Mouse (Mus musculus) megakaryocyte, embryonic 14.5 days (primary cell): ENCODE results near the gene Pnpla2. TPM values are rescaled to one million over a fixed set of nuclear protein-coding genes. Genes with fewer than 3 reads are reported as not detected.

Experiments
- H3K27me3 ChIP-seq: replicated peaks from 2 replicates; pipeline ENCODE3; 2012; ENCODE audit warnings: inconsistent platforms
- H3K36me3 ChIP-seq: replicated peaks from 2 replicates; pipeline ENCODE3; 2012; ENCODE audit warnings: low read length, inconsistent platforms, mixed read lengths
- H3K4me1 ChIP-seq: 2 replicates; pipeline ENCODE4 v1.6.1; 2012; ENCODE audit warnings: inconsistent platforms
- H3K4me3 ChIP-seq: replicated peaks from 2 replicates; pipeline ENCODE3; 2012; ENCODE audit warnings: moderate library complexity, mild to moderate bottlenecking, inconsistent platforms
- H3K9me3 ChIP-seq: 2 replicates; pipeline ENCODE4 v1.6.1; 2012; ENCODE audit warnings: inconsistent platforms
- FLI1 ChIP-seq: IDR thresholded peaks from 2 replicates; pipeline ENCODE4 v1.6.1; 2012; ENCODE audit warnings: low read length, inconsistent platforms, mixed read lengths
- GATA1 ChIP-seq: IDR thresholded peaks from 3 replicates; pipeline ENCODE4 v1.6.1; 2012; ENCODE audit warnings: mixed read lengths, low read length, inconsistent platforms, borderline replicate concordance
- polyA plus RNA-seq: library from polyadenylated mRNA; stranded (reverse); fragments of >175 nt; gene quantifications from 2 replicates; pipeline ENCODE4 v1.2.3, GENCODE M21; 2012; ENCODE audit warnings: low replicate concordance; ENCODE audit not compliant: insufficient read depth

Pnpla2 gene
- polyA plus RNA-seq, 1 experiment = 230 TPM

- Histone ChIP-seq H3K27me3 (no peaks in the 10 kb centered on the region), H3K9me3 (no peaks in the 10 kb centered on the region), H3K4me3 (no peak overlapping the region), H3K4me1 (peaks cover 71% of the 10 kb centered on the region), H3K36me3 (peaks cover 47% of the 10 kb centered on the region)
- TF ChIP-seq GATA1 = no peak
- TF ChIP-seq FLI1 = no peak
Observed at GRCm38 (mm10) chr7:141431434-141432185, 23.4 kb upstream of the Pnpla2 start.

DNA sequence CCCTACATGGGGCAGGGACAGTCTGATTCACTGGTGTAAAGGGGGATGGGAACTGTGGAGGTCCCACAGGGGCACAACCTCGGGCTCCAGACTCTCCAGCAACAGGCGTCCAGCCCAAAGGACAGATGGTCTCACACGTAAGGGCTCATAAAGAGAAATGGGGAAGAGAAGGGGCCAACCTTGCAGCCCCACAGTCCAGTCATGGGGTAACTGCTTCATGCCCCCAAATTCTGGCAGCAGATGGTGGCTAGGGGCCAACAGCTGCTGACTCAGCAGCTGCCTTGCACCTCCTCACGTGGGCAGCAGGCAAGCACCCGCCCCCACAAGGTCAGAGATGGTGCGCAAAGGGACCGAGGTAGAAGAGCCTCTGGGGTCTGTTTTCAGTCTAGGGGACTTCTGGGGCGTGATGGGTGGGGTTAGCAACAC, 22.8 kb upstream of the Pnpla2 start:
- peaks cover 47% of the 10 kb centered on the region for H3K36me3 ChIP-seq
- H3K4me3 ChIP-seq = no peak overlapping the region
- no peaks in the 10 kb centered on the region for H3K27me3 ChIP-seq

GRCm38 (mm10) chr7:141432741-141433516, 22.1 kb upstream of the Pnpla2 start:
- H3K4me1 ChIP-seq = peaks cover 71% of the 10 kb centered on the region
- no peaks in the 10 kb centered on the region for H3K9me3 ChIP-seq
- peaks cover 51% of the 10 kb centered on the region for H3K36me3 ChIP-seq
- no peak for TF ChIP-seq GATA1
- no peak for TF ChIP-seq FLI1
- no peaks in the 10 kb centered on the region for H3K27me3 ChIP-seq
- H3K4me3 ChIP-seq = no peak overlapping the region

More for the DNA sequence above, 22.8 kb upstream of the Pnpla2 start:
- Histone ChIP-seq H3K4me1 (peaks cover 71% of the 10 kb centered on the region), H3K9me3 (no peaks in the 10 kb centered on the region)
- no peak for TF ChIP-seq FLI1
- TF ChIP-seq GATA1 = no peak

DNA sequence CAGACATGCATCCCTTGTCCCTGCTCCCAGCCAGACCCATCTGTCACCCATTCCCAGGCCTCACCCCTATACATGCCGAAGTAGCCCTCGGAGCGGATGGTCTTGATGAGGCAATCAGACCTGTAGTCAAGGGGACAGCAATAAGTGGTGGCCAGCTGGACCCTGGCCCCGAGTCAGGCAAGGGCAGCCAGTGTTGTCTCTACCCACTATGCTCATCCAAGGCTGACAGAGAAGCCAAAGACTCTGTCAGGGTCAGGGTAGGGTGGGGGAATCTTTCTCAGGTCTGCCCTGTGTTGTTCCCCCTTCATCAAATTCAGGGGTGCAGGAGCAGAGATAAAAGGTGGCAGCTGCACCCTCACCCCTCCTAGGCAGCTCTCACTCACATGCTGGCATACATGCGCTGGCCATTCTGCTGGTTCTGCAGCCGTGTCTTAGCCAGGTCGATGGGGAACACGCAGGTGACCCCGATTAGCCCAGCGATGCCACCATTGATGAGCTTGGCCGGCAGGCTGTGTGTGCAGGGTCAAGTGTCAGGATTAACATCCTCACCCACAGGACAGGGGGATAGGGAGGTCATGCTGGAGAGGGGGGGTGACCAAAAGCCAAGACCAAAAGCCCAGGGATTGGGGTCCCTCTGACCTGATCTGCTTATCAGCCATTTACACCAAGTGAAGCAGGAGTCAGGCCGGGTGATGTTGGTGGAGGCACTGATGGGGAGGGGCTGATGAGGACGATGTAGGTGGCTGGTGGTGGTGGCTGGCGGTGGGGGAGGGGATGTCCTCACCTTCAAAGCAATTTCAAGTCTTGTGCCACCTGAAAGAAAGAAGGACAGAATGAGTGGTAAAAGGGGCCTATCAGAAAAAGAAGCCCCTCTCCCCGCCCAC, 21.2 kb upstream of the Pnpla2 start:
- TF ChIP-seq FLI1 (no peak), GATA1 (no peak)
- Histone ChIP-seq H3K4me1 (peaks cover 69% of the 10 kb centered on the region), H3K27me3 (no peaks in the 10 kb centered on the region), H3K9me3 (no peaks in the 10 kb centered on the region), H3K36me3 (peaks cover 60% of the 10 kb centered on the region), H3K4me3 (peak overlapping the region; percentile 6)

GRCm38 (mm10) chr7:141434464-141434863, 20.5 kb upstream of the Pnpla2 start:
- Histone ChIP-seq H3K4me3 (peak overlapping the region; percentile 97), H3K27me3 (no peaks in the 10 kb centered on the region), H3K4me1 (peaks cover 66% of the 10 kb centered on the region), H3K9me3 (no peaks in the 10 kb centered on the region), H3K36me3 (peaks cover 67% of the 10 kb centered on the region)
- no peak for TF ChIP-seq FLI1
- no peak for TF ChIP-seq GATA1

DNA sequence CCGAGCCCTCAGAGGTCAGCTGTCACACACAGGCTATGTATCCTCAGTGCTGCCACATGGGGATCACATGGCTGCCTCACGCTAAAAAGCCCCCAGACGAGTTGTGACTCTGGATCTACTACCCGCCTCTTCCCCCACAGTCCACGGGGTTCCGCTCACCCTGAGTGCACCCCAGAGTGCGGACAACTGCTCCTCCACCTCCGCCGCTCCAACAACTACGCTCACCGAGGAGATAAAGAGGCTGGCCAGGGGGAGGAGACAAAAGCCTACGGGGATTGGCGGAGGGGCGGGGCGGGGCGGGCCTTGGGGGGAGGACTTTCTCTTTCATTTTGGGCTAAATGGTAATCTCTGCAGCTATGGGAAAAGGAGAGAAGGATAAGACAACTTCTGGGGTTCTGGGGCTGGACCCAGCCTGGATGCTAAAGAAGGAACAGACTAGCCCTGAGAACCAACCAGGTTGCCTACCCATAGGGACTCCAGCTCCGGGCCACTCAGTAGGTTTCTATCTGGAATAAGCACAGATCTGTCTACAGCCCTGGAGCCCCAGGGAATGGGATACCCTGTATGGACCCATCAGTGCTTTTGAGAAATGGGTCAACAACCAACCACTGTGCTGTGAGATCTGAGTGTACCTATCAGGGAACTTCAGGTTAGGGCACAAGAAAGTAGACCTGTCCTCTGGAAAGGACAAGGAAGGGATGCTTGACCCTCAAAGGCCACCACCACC, 19.7 kb upstream of the Pnpla2 start:
- H3K36me3 ChIP-seq = peaks cover 69% of the 10 kb centered on the region
- no peaks in the 10 kb centered on the region for H3K27me3 ChIP-seq
- H3K4me3 ChIP-seq = peak overlapping the region; percentile 97
- peaks cover 73% of the 10 kb centered on the region for H3K4me1 ChIP-seq
- no peaks in the 10 kb centered on the region for H3K9me3 ChIP-seq
- TF ChIP-seq GATA1 (no peak), FLI1 (no peak)

DNA sequence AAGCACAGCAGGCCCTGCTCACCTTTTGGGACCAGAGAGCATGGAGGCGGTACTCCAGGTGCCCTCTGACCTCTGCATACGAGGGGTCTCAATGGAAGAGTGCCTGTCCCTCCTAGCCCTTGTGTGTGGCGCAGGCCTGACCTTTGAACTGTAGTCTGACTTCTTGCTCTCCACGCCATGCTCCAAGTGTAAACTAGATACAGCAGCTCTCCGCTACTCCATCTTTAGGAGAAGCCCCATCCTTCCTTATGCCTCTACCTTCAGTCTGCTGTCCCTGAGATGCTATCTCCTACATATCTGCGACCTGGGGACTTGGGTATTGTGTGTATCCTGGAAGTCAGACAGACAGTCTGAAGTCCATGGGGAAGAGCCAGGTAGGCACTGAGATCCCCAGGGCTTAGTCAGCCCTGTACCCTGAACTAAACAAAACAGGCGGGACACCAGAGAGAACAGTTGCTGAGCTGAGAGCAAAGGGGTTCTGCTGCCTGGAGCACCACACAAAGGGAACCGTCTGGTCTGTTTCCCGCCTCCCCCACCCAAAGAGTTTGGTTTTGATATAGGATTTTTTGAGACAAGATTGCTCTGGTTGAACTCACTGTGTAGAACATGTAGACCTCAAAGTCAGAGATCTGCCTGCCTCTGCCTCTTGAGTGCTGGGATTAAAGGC, 19.0 kb upstream of the Pnpla2 start:
- Histone ChIP-seq H3K36me3 (peaks cover 69% of the 10 kb centered on the region), H3K4me3 (peak overlapping the region; percentile 97), H3K4me1 (peaks cover 80% of the 10 kb centered on the region)

GRCm38 (mm10) chr7:141436523-141436892, 18.5 kb upstream of the Pnpla2 start:
- Histone ChIP-seq H3K36me3 (peaks cover 69% of the 10 kb centered on the region), H3K4me3 (peak overlapping the region; percentile 97), H3K9me3 (no peaks in the 10 kb centered on the region), H3K4me1 (peaks cover 85% of the 10 kb centered on the region), H3K27me3 (no peaks in the 10 kb centered on the region)
- TF ChIP-seq FLI1 (no peak), GATA1 (no peak)

More for the DNA sequence above, 19.0 kb upstream of the Pnpla2 start:
- Histone ChIP-seq H3K9me3 (no peaks in the 10 kb centered on the region), H3K27me3 (no peaks in the 10 kb centered on the region)
- TF ChIP-seq FLI1 (no peak), GATA1 (no peak)
